Mouse (Mus musculus) WW6 (cell line): ENCODE measurements around the gene Doc2b.

Experiments
- DNase-seq: peaks from one replicate; pipeline ENCODE4 v3.0.0-alpha.2; 2013; ENCODE audit warnings: low read depth, low spot score

The Doc2b gene

DNA sequence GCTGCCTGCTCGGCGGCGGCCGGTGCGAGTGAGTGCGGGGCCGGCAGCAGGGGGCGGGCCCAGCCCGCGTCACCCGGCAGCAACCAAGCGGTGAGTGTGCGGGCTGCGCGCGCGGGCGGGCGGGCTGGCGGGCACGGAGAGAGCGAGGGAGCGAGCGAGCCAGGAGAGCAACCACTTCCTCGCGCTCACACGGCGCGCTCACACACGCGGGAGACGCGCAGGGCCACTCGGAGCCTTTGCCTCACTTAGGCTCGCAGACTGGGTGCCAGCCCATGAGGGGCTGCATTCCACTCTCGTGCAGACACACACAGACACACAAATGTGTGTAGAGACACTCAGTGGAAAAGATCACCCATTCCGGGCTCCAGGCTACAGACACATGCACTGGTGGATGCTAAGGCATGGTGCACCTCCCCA is at the start of gene Doc2b:
Doc2b (minus strand) TSS at position 21 of the 417 bp plus-strand sequence.
- DNase-seq = no peak

GRCm38 (mm10) chr11:75842904-75843619 is 47.2 kb upstream of the Doc2b start:
- DNase-seq = no peak

DNA sequence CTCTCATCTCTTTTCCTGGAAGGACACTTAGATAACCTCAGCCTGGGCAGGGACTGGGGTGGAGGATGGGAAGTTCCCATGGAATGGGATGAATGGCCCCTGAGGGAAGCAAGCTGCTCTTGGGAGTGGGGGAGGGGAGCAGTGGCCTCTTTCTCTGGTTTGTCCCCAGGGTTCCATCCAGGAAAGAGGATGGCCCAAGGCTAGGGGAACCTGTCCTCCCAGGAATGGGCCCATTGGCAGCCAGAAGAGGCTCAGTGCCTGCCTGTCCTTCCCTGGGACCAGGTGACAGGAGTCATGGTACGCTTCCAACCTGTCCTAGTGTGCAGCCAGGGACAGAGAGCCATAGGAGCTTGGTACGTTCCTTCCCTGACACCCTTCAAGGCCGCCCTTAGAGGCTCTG is 45.7 kb upstream of the Doc2b start:
- no peak for DNase-seq

- DNase-seq = no peak
Observed at GRCm38 (mm10) chr11:75839536-75840430, 43.9 kb upstream of the Doc2b start.

- no peak for DNase-seq
Observed at GRCm38 (mm10) chr11:75838861-75839426, 43.1 kb upstream of the Doc2b start.

GRCm38 (mm10) chr11:75836240-75836610 is 40.4 kb upstream of the Doc2b start:
- DNase-seq = peak; percentile 31

DNA sequence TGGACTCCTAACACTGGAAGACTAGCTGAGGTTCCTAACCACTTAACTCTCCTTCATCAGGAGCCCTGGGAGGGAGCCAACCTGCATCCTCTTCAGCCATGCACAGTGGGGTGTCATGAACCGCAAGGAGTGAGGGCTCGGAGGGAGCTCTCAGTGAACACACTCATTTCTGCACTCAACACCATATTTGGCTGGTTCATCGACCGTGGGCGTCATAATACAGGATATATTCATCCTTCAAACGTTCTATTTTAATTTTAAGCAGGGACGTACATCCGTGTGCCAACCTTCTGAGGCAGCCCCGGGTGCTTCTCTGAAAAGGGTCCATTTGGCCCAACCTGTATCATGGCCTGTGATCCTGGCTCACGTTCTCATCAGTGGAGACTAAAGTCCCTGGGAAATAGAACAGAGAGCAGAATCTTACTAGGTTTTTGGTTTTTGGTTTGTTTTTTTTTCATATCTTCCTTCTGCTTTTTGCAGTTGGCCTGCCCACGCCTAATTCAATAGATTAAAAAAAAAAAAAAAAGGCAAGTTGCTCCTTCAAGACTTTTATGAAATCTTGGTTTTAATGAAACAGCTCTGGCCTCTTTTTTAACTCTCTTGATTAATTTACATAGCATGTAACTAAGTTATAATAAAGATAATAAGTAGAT is 39.9 kb upstream of the Doc2b start:
- no peak for DNase-seq

DNA sequence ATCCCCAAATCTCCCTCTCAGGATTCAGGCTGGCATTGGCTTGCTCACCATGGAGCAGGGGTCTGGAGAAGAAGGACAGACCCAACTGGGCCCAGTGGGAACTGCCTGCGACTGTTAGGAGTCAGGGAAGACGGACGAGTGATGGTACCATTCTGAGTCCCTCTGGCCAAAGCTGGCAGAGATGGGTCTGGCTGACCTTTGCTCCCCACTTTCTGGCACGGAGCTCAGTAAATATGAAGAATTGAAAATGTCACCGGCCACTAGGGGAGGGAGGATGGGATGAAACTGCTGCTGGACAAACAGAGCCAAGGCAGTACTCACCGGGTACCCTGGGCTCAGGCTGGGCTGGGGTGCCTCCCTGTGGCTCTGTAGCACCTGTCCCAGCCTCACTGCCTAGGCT is 37.2 kb upstream of the Doc2b start:
- no peak for DNase-seq

DNA sequence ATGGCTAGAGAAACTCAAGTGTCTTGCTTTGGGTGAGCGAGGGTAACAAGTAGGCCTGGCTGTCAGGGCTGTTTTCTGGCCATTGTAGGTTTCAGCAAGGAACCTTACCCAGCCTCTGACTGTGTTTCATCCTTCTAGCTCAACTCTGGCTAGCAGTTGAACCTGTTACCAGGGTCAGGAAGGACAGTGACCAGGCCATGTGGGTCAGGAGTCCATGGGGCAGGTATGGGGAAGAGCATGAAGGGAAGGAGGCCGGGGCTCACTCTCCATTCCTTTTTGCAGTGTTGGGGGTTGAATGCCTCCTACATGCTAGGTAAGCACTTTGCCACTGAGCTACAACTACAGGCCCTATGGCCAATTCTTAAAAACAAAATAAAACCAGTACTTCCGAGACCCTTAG is 34.5 kb upstream of the Doc2b start:
- no peak for DNase-seq

- no peak for DNase-seq
Observed at GRCm38 (mm10) chr11:75827414-75827813, 31.6 kb upstream of the Doc2b start.

GRCm38 (mm10) chr11:75823506-75823905 is 27.7 kb upstream of the Doc2b start:
- DNase-seq = no peak

DNA sequence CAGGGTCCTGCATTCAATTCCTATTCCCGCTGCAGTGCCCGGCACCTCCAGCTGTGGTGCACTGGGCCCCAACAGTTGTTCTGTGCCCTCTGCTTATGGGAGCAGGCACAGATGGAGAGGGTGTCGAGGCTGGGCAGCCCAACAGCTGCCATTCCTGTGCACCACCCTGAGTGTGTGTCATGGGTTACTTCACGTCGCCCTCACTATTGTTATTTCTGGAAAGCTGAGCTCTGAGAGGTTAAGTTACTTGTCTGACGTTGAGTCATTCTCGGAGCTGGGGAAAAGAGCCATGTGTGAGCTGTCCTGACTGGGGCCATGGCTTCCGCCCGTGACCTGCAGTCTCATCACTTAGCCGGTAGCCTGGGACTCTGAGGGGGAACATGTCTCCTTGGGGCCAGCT is 17.2 kb upstream of the Doc2b start:
- DNase-seq = no peak

DNA sequence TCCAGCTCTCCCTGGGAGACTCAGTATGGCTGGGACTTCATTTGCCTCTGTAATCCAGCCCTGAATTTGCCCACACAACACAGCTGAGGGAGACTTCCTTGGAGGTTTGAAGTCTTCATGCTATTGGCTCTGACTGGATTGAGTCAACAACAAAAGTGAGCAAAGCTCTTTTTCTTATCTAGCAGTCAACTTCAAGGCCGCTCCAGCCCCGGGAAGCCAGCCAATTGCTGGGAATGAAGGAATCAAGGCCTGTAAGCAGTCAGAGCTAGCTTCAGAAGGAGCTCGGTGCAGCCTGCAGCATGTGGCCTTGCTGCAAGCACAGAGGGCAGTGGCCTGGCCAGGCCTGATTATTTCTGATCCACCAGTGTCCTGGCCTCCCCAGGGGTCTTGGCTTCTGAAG is 16.1 kb upstream of the Doc2b start:
- no peak for DNase-seq

DNA sequence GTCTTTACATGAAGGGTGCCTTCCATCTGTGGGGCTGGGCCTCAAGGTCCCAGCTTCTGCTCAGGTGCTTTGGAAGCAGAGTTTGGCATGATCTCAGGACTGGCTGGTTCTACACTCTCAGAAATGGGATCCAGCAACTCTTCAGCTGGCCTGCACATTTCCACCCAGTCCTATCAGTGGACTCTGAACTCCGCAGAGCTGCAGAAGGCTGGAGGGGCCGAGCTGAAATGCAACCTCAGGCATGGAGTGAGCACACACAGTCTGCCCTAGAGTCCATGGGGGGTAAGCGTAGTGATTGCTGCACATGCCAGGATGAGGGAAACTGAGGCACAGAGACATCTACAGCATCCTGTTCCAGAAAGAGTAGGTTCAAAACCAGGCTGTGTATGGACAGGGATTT is 14.7 kb upstream of the Doc2b start:
- DNase-seq = no peak

DNA sequence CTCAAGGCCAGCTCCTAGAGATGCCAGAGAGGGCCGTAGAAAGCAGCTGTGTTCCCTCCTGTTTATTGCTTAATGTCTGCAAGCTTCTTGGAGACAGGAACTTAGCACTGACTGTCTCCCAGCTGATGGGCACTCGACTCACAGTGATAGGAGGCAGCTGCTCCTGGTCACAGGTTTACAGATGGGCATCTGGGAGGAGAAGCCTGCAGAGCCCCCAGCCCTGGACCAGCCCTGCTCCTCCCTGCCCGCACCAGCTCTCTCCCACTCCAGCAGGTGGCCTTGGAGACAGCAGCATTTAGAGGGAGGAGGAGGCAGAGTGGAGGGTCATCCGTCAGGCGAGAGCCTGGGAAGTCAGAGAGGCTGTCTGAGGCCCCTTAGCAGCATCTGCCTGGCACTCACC is 11.6 kb upstream of the Doc2b start:
- no peak for DNase-seq

DNA sequence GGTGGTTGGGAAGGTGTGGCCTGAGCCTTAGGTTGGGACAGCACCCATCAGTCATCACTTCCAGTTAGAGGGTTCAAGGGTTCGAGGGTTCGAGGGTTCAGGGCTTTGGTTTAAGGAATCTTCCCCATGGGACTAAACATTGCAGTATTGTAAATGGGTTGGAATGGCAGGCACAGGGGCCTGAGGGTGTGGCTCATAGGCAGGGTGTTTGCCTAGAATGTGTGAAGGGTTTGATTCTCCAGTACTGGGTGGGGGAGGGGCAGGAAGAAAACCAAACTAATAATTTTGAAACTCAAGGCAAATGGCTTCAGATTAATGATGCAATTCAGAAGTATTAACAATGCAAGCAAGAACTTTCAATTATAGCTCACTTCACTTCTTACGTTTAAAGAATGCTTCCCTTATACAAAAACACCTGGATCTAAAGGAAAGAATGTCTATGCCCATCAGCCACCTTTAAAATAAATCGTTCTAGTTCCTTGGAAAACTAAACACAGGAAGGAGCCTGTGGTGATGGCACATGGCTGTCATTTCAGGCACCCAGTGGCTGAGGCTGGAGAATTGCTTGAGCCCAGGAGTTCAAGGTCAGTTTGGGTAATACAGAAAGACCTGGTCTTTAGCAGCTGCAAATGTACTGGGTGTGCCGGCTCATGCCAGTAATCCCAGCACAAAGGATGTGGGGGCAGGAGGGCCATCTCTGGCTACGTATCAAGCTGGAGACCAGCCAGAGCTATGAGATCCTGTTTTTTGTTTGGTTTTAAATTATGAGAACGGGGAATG is 6.1 kb upstream of the Doc2b start:
- no peak for DNase-seq

DNA sequence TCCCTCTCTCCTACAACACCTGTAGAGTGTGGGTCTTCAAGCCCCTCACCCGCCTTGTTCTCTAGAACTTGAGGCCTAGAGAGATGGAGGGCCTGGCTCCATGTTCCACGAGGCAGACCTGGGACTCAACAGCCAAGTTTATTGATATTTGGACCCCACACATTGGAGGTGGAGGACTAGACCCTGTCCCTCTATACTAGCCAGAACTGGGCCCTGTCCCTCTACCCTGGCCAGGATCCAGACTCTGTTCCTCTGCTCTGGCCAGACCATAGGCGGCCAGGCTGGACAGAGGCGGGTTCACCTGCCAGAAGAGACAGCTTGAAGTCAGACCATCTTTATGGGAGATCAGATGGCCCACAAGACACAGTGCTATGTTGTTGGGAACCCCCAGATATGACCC is 5.5 kb upstream of the Doc2b start:
- no peak for DNase-seq

- no peak for DNase-seq
Observed at GRCm38 (mm10) chr11:75796536-75797246, 842 bp upstream of the Doc2b start.

DNA sequence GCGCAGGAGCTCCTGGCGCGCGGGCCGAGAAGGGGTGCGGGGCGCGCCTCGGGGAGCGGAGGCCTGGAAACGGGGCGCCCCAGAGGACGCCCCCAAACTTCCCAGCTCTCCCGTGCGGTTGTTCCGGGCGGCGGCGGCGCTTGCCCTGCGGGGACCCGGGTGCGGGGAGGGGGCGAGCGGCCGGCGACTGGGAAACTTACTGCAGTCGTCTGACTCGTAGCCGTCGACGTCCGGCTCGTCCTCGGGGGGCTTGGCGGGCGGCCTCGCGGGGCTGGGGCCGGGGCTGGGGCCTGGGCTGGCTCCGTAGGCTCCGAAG is 570 bp downstream of the Doc2b start:
- DNase-seq = no peak

- DNase-seq = no peak
Observed at GRCm38 (mm10) chr11:75794602-75795320, 1.1 kb downstream of the Doc2b start.
